ENCODE assay signal across 15 mouse cellular contexts in the genomic region with DNA sequence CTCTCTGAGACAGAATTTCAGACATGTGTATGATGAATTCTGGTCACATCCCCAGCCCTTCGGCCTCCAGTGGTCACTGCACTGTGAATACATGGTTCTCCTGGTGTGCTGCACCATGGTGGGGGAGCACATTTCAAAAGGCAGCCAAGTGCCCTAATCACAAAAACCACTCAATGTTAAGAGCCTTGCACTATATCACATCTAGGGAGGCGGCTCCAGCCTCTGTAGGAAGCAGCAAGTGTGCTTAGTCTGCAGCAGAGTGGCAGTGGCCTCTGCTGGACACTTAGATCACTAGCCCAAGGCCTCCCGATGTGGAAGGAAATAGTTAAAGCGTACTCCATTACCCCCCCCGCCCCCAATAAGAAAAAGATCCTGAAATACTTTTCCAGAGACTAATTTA. TPM values are rescaled to one million over a fixed set of nuclear protein-coding genes. Genes with fewer than 3 reads are reported as not detected.
"Had no signal": no experiment of that assay in that cellular context is flagged by ENCODE, and none has a peak within 500 bp of the region (broad histone marks: within the 10 kb centered on the region; RNA-seq: fewer than 3 reads in every experiment).

No protein-coding gene starts in this region.

- DNase-seq: kidney, adult 2 months; kidney, postnatal 36 days; layer of hippocampus, adult 9-11 months; liver; lung, adult 2 months; thymus, adult 18-20 months; thymus, postnatal 14 days had no signal

- H3K4me1 ChIP-seq: kidney, embryonic 15.5 days; limb, embryonic 12.5 days; midbrain, embryonic 13.5 days; neural tube, embryonic 12.5 days had no signal

- H3K4me3 ChIP-seq: kidney, embryonic 15.5 days; limb, embryonic 12.5 days; midbrain, embryonic 13.5 days; neural tube, embryonic 12.5 days had no signal

- H3K9me3 ChIP-seq: kidney, embryonic 15.5 days; limb, embryonic 12.5 days; midbrain, embryonic 13.5 days; neural tube, embryonic 12.5 days had no signal

- ATAC-seq: midbrain, embryonic 13.5 days had no signal

- H3K4me2 ChIP-seq: kidney, embryonic 15.5 days; limb, embryonic 12.5 days; midbrain, embryonic 13.5 days; neural tube, embryonic 12.5 days had no signal

- H3K9ac ChIP-seq: kidney, embryonic 15.5 days; limb, embryonic 12.5 days; liver, embryonic 14.5 days; midbrain, embryonic 13.5 days; neural tube, embryonic 12.5 days had no signal

- H3K27me3 ChIP-seq: kidney, embryonic 15.5 days; limb, embryonic 12.5 days; midbrain, embryonic 13.5 days; neural tube, embryonic 12.5 days had no signal

- H3K27ac ChIP-seq: kidney, embryonic 15.5 days; limb, embryonic 12.5 days; liver, embryonic 14.5 days; midbrain, embryonic 13.5 days; neural tube, embryonic 12.5 days had no signal

RNA-seq across cellular contexts. Expression of a gene that starts 51.3 kb away (rescaled TPM):
- total RNA-seq: megakaryocyte progenitor cell, adult 5-6 weeks; monocyte, adult 5-6 weeks; neutrophil, adult 5-6 weeks had no signal
- polyA plus RNA-seq: liver, embryonic 14.5 days had no signal
